ENCODE assay signal across 14 mouse cellular contexts in the genomic region with DNA sequence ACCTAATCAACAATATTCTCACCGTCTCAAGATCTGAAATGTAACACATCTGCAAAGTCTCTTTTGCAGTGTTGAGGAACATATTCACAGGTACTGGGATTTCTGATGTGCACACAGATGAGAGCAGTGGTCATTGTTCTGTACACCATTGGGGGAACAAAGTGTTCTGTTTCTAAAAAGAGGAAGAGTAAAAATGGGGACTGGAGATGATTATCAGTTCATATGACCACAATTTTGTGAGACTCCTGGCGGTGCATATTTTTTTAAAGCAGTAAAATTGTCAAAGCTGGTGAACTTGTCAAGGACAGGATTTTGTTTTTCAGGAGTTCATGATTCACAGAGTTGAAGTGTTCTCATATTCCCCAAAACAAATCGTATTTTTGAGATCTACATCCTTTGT.
"Had no signal": no experiment of that assay in that cellular context is flagged by ENCODE, and none has a peak within 500 bp of the region (broad histone marks: within the 10 kb centered on the region; RNA-seq: fewer than 3 reads in every experiment).

No protein-coding gene starts in this region.

- H3K27me3 ChIP-seq: liver, embryonic 13.5 days; midbrain, embryonic 15.5 days had no signal

- H3K27ac ChIP-seq: kidney, postnatal 0 days; liver, embryonic 13.5 days; midbrain, embryonic 12.5 days; midbrain, embryonic 15.5 days; stomach, postnatal 0 days had no signal

- DNase-seq: kidney, adult 2 months; kidney, postnatal 36 days; liver, embryonic 13.5 days; lung, adult 2 months; lung, postnatal 14 days; lung, postnatal 4 days; right cerebral cortex, postnatal 4 days; thymus, adult 2 months; thymus, postnatal 14 days; thymus, postnatal 4 days had no signal

- H3K9ac ChIP-seq: liver, embryonic 13.5 days; midbrain, embryonic 12.5 days; midbrain, embryonic 15.5 days had no signal

- ATAC-seq: midbrain, embryonic 15.5 days had no signal

- H3K9me3 ChIP-seq: liver, embryonic 13.5 days; midbrain, embryonic 12.5 days; midbrain, embryonic 15.5 days had no signal

- H3K4me3 ChIP-seq: liver, embryonic 13.5 days; midbrain, embryonic 12.5 days; midbrain, embryonic 15.5 days had no signal

- H3K36me3 ChIP-seq: liver, embryonic 13.5 days; midbrain, embryonic 12.5 days; midbrain, embryonic 15.5 days had no signal
